Mouse (Mus musculus) hindbrain, embryonic 12.5 days (tissue): ENCODE data around the gene Prodh2. TPM values are rescaled to one million over a fixed set of nuclear protein-coding genes. Genes with fewer than 3 reads are reported as not detected.
A peak's percentile ranks its signal among the peaks of the same experiment; 100 is the strongest.
"Not testable (repeated sequence)": the region's sequence is repeated elsewhere in the genome, so short reads cannot be mapped to it uniquely, and the experiment has no call there.

Source experiments
- ATAC-seq: fragments of 200-750 bp; cut with Nextera tagmentation; 2 replicates; pipeline ENCODE4 v1.8.0; 2017; ENCODE audit warnings: moderate TSS enrichment; ENCODE audit not compliant: low FRiP score
- H3K27ac ChIP-seq: fragments of 300-500 bp; sonication (generic); 2 replicates; pipeline ENCODE4 v1.5.1; 2016; ENCODE audit warnings: mild to moderate bottlenecking
- H3K27me3 ChIP-seq: fragments of 300-500 bp; sonication (generic); 2 replicates; pipeline ENCODE4 v1.6.1; 2016; ENCODE audit warnings: mild to moderate bottlenecking
- H3K36me3 ChIP-seq: fragments of 300-500 bp; sonication (generic); 2 replicates; pipeline ENCODE4 v1.6.1; 2016; ENCODE audit warnings: mild to moderate bottlenecking
- H3K4me1 ChIP-seq: fragments of 300-500 bp; sonication (generic); 2 replicates; pipeline ENCODE4 v1.6.1; 2016
- H3K4me2 ChIP-seq: fragments of 300-500 bp; sonication (generic); replicated peaks from 2 replicates; pipeline ENCODE4 v1.6.1; 2016; ENCODE audit warnings: mild to moderate bottlenecking
- H3K4me3 ChIP-seq: fragments of 300-500 bp; sonication (generic); 2 replicates; pipeline ENCODE4 v1.5.1; 2016; ENCODE audit warnings: mild to moderate bottlenecking
- H3K9ac ChIP-seq: fragments of 300-500 bp; sonication (generic); 2 replicates; pipeline ENCODE4 v1.6.1; 2016; ENCODE audit warnings: mild to moderate bottlenecking, moderate library complexity
- H3K9me3 ChIP-seq: fragments of 300-500 bp; sonication (generic); replicated peaks from 2 replicates; pipeline ENCODE4 v1.6.1; 2016; ENCODE audit warnings: mild to moderate bottlenecking
- WGBS: fragments of 180-500 bp; shearing (Covaris S2); methylation state at CpG from one replicate; pipeline ENCODE4 v1.1.7; 2016; 5-methylcytosine and 5-hydroxymethylcytosine counted together
- polyA plus RNA-seq: library from polyadenylated mRNA; unstranded; fragments of >200 nt; fragmentation: Nextera tagmentation; extraction: Ambion mirVana; gene quantifications from 2 replicates; pipeline ENCODE4 v1.2.1, GENCODE M21; 2016

The Prodh2 gene
- polyA plus RNA-seq, 1 experiment from 2014 or later, result not detected

- H3K4me3 ChIP-seq, ATAC-seq, H3K9ac ChIP-seq, H3K4me1 ChIP-seq, H3K36me3 ChIP-seq, H3K4me2 ChIP-seq, H3K9me3 ChIP-seq, H3K27ac ChIP-seq: not testable (repeated sequence)
- 58% methylated on average over 5 of the region's 5 CpGs for WGBS
- peaks cover 14% of the 10 kb centered on the region for H3K27me3 ChIP-seq
These were observed 2.2 kb downstream of the Prodh2 start for GRCm38 (mm10) chr7:30495506-30496042.

DNA sequence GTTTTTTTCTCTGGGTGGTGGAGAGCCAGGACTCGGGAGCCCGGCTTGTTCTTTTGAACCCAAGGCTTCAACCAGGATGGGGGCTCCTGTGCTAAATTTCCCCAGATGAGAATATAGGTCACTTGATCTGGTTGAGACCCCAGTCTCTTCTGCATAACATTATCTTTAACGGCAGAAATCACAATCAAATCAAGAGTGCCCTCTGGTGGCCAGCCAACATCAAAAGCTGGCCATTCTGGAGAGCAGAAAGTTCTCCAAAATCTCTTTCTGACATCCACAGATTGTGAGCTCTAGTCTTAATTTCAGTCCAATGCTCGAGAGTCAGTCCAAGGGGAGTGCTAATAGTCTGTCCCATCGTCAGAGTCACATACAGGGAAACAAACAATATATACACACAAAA is 7.7 kb downstream of the Prodh2 start:
- H3K4me2 ChIP-seq, H3K4me1 ChIP-seq, H3K27me3 ChIP-seq, H3K36me3 ChIP-seq, H3K9me3 ChIP-seq, ATAC-seq, H3K27ac ChIP-seq, H3K4me3 ChIP-seq, H3K9ac ChIP-seq: not testable (repeated sequence)
- 74% methylated on average over 5 of the region's 5 CpGs for WGBS

- WGBS, result 74% methylated on average over 4 of the region's 4 CpGs
- ATAC-seq, result no peak
- Histone ChIP-seq H3K4me3 (no peak overlapping the region), H3K4me2 (no peak overlapping the region), H3K9ac (no peak overlapping the region), H3K27me3 (no peaks in the 10 kb centered on the region), H3K36me3 (no peaks in the 10 kb centered on the region), H3K27ac (no peak overlapping the region), H3K4me1 (no peaks in the 10 kb centered on the region), H3K9me3 (no peaks in the 10 kb centered on the region)
These were observed 14.6 kb downstream of the Prodh2 start for GRCm38 (mm10) chr7:30508061-30508460.

- Histone ChIP-seq H3K4me1 (peaks cover 3% of the 10 kb centered on the region; the same call in 1 of the 2 replicates), H3K9ac (no peak overlapping the region), H3K9me3 (no peaks in the 10 kb centered on the region), H3K36me3 (no peaks in the 10 kb centered on the region), H3K4me2 (no peak overlapping the region), H3K27me3 (no peaks in the 10 kb centered on the region), H3K27ac (no peak overlapping the region), H3K4me3 (no peak overlapping the region)
- no peak for ATAC-seq
- WGBS, result 59% methylated on average over 24 of the region's 24 CpGs
These were observed 21.8 kb downstream of the Prodh2 start for GRCm38 (mm10) chr7:30515003-30515760.

DNA sequence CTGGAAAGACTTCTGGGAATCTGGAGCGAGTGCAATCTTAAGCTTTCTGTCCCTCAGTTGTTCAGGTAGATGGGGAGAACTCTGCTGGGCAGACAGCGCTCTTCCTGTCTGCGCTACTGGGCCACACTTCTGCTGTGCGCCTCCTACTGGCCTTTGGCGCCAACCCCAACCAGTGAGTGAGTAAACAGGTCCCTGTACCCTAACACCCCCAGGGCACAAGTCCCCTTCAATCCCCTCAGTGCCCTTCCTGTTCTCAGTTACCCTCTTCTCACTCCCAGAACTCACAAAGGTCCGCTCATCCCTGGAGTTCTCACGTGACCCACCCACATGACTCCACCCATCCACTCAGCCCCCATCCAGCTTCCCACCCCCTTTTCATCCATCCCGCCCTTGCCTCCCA is 24.9 kb downstream of the Prodh2 start:
- Histone ChIP-seq H3K27ac (no peak overlapping the region), H3K27me3 (no peaks in the 10 kb centered on the region), H3K4me1 (peaks cover 10% of the 10 kb centered on the region), H3K4me3 (no peak overlapping the region), H3K9me3 (no peaks in the 10 kb centered on the region), H3K36me3 (peaks cover 15% of the 10 kb centered on the region), H3K4me2 (no peak overlapping the region), H3K9ac (no peak overlapping the region)
- WGBS, result 41% methylated on average over 8 of the region's 8 CpGs
- no peak for ATAC-seq

DNA sequence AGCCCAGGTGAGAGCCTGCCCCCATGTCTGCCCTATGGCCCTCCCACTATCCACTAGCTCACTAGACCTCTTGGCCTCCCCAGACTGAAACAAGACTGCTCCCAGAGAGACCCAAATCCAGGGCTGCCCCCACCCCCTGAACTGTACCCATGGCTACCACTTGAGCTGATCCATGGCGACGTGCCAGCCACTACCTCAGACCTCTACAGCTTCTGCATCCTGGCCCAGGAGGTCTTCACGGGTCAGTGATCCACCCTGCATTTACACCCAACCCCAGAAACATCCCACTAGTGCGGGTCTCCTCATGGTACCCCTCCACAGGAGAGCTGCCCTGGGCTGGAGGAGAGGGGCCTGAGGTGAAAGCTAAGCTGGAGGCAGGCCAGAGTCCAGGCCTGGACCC is 27.0 kb downstream of the Prodh2 start:
- H3K4me3 ChIP-seq, result no peak overlapping the region
- peaks cover 12% of the 10 kb centered on the region for H3K4me1 ChIP-seq
- no peaks in the 10 kb centered on the region for H3K9me3 ChIP-seq
- WGBS, result 59% methylated on average over 4 of the region's 4 CpGs
- H3K9ac ChIP-seq, result no peak overlapping the region
- 0 out of 2 replicates have a peak overlapping the region, but pooled peaks have one; percentile 52 for H3K27ac ChIP-seq
- peaks cover 35% of the 10 kb centered on the region for H3K36me3 ChIP-seq
- peak; percentile 6; the same call in 1 of the 2 replicates for ATAC-seq
- no peaks in the 10 kb centered on the region; the same call in 1 of the 2 replicates for H3K27me3 ChIP-seq
- H3K4me2 ChIP-seq, result no peak overlapping the region

DNA sequence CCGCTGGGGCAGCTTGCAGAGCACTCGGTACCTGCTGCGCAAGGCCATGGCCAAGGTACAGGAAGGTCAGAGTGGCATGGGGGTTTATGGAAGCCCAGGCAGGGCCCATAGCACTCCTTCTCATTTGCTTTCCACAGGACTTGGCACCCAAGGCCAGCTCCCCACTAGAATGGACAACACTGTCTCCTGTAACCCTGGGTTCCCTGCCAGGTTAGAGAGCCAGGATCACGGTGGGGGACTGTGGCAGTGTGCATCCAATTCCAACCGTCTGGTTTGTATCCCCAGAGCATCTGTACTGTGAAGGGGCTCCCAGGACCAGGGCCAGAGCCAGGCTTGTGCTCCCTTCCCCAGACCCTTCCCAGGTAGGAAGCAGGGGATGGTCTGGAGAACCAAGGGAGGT is 27.4 kb downstream of the Prodh2 start:
- peaks cover 39% of the 10 kb centered on the region for H3K36me3 ChIP-seq
- 0 out of 2 replicates have a peak, but pooled peaks have one; percentile 15 for ATAC-seq
- no peak overlapping the region for H3K4me2 ChIP-seq
- H3K27me3 ChIP-seq, result no peaks in the 10 kb centered on the region; the same call in 1 of the 2 replicates
- H3K27ac ChIP-seq, result peak overlapping the region; percentile 52; the same call in 1 of the 2 replicates
- no peak overlapping the region for H3K4me3 ChIP-seq
- 68% methylated on average over 5 of the region's 5 CpGs for WGBS
- H3K4me1 ChIP-seq, result peaks cover 12% of the 10 kb centered on the region
- H3K9me3 ChIP-seq, result no peaks in the 10 kb centered on the region
- no peak overlapping the region for H3K9ac ChIP-seq

GRCm38 (mm10) chr7:30522871-30523270 is 29.4 kb downstream of the Prodh2 start:
- no peaks in the 10 kb centered on the region for H3K9me3 ChIP-seq
- no peak overlapping the region for H3K4me2 ChIP-seq
- H3K27ac ChIP-seq, result no peak overlapping the region
- no peak overlapping the region for H3K4me3 ChIP-seq
- no peak overlapping the region for H3K9ac ChIP-seq
- ATAC-seq, result no peak
- H3K4me1 ChIP-seq, result peaks cover 27% of the 10 kb centered on the region
- no peaks in the 10 kb centered on the region; the same call in 1 of the 2 replicates for H3K27me3 ChIP-seq
- 77% methylated on average over 10 of the region's 10 CpGs for WGBS
- peaks cover 60% of the 10 kb centered on the region for H3K36me3 ChIP-seq

GRCm38 (mm10) chr7:30524487-30524886 is 31.1 kb downstream of the Prodh2 start:
- no peak overlapping the region for H3K4me2 ChIP-seq
- WGBS, result 72% methylated on average over 6 of the region's 6 CpGs
- H3K4me3 ChIP-seq, result no peak overlapping the region
- no peak overlapping the region for H3K9ac ChIP-seq
- no peak overlapping the region for H3K27ac ChIP-seq
- ATAC-seq, result no peak
- no peaks in the 10 kb centered on the region for H3K9me3 ChIP-seq
- peaks cover 27% of the 10 kb centered on the region for H3K4me1 ChIP-seq
- peaks cover 76% of the 10 kb centered on the region for H3K36me3 ChIP-seq
- no peaks in the 10 kb centered on the region; the same call in 1 of the 2 replicates for H3K27me3 ChIP-seq

DNA sequence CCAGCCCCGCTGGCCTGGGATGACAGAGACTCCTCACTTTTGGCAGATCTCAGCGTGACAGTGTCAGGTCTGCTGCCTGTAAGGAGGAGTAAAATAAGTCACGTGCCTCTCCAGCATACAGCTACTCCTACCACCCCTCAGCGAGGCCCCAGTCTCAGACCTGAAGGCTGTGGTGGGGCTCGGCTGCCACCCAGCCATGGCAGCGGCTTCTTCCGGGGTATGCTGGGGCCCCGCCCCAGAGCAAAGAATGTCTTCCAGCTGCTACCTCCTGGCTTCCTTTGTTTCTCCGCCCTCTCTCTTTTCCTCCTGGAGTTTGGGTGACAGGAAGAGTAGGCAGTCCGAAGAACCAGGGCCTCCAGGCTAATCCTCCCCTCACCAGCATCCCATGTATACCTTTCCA is 32.5 kb downstream of the Prodh2 start:
- Histone ChIP-seq H3K9ac (0 out of 2 replicates have a peak overlapping the region, but pooled peaks have one; percentile 33), H3K4me2 (no peak overlapping the region), H3K4me3 (no peak overlapping the region), H3K27me3 (no peaks in the 10 kb centered on the region; the same call in 1 of the 2 replicates), H3K9me3 (no peaks in the 10 kb centered on the region), H3K4me1 (peaks cover 24% of the 10 kb centered on the region), H3K36me3 (peaks cover 90% of the 10 kb centered on the region), H3K27ac (peak overlapping the region; percentile 36; the same call in 1 of the 2 replicates)
- 30% methylated on average over 10 of the region's 10 CpGs for WGBS
- ATAC-seq, result no peak

DNA sequence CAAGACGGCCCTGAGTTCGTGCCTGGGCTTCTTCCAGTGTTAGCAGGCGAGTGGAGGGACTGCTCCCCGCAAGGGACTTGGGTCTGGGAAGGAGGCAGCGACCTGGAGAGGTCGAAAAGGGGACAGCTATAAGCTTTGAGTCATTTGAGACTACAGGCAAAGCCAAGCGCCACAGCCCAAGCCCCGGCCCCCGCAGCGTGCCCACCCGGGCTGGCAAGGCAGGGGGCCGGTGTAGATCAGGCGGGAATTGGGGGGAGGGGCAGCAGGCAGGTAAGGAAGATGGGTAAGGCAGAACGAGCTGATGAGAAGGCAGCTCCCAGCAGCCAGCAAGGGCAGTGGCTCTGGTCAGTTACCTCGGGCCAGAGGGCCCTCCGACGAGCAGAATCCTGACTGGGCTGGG is 33.0 kb downstream of the Prodh2 start:
- peak overlapping the region; percentile 36; the same call in 1 of the 2 replicates for H3K27ac ChIP-seq
- H3K4me2 ChIP-seq, result no peak overlapping the region
- 24% methylated on average over 17 of the region's 17 CpGs for WGBS

DNA sequence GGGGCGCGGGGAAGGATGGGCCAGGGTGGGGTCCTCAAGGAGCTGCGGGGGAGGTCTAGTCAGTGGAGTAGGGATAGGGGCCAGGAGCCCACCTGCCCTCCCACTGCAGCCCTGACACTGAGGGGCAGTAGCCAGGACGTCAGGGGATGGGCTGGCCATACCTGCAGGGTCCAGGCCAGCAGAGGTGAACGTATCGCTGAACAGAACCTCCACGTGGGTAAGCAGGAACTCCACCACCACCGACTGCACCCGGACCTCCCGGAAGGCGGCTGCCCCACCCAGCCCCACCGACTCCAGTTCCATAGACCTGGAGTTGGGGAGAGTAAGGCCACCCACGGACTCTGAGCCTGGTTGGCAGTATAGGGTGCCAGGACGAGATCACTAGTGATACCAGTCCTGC is 33.6 kb downstream of the Prodh2 start:
- Histone ChIP-seq H3K4me3 (no peak overlapping the region), H3K36me3 (peaks cover 99% of the 10 kb centered on the region), H3K9ac (peak overlapping the region; percentile 33; the same call in 1 of the 2 replicates), H3K27ac (no peak overlapping the region), H3K27me3 (no peaks in the 10 kb centered on the region; the same call in 1 of the 2 replicates), H3K9me3 (no peaks in the 10 kb centered on the region), H3K4me2 (no peak overlapping the region), H3K4me1 (peaks cover 29% of the 10 kb centered on the region)
- ATAC-seq, result no peak
- WGBS, result 85% methylated on average over 14 of the region's 14 CpGs

More for the DNA sequence above, 33.0 kb downstream of the Prodh2 start:
- Histone ChIP-seq H3K27me3 (no peaks in the 10 kb centered on the region; the same call in 1 of the 2 replicates), H3K9me3 (no peaks in the 10 kb centered on the region), H3K4me3 (no peak overlapping the region), H3K9ac (peak overlapping the region; percentile 33; the same call in 1 of the 2 replicates), H3K36me3 (peaks cover 95% of the 10 kb centered on the region), H3K4me1 (peaks cover 24% of the 10 kb centered on the region)
- no peak for ATAC-seq
